Mouse (Mus musculus) neural tube, embryonic 12.5 days (tissue): ENCODE measurements around the gene Mtfr1l. TPM values are rescaled to one million over a fixed set of nuclear protein-coding genes. Genes with fewer than 3 reads are reported as not detected.
A peak's percentile ranks its signal among the peaks of the same experiment; 100 is the strongest.

Experiments
- ATAC-seq: fragments of 200-750 bp; cut with Nextera tagmentation; 2 replicates; pipeline ENCODE4 v1.8.0; 2017; ENCODE audit warnings: low read depth, mild to moderate bottlenecking, moderate TSS enrichment, moderate library complexity; ENCODE audit not compliant: low FRiP score
- H3K27ac ChIP-seq: fragments of 300-500 bp; sonication (generic); 2 replicates; pipeline ENCODE4 v1.5.1; 2016
- H3K27me3 ChIP-seq: fragments of 300-500 bp; sonication (generic); replicated peaks from 2 replicates; pipeline ENCODE4 v1.6.1; 2016; ENCODE audit warnings: mild to moderate bottlenecking
- H3K36me3 ChIP-seq: fragments of 300-500 bp; sonication (generic); 2 replicates; pipeline ENCODE4 v1.6.1; 2016; ENCODE audit warnings: mild to moderate bottlenecking
- H3K4me1 ChIP-seq: fragments of 300-500 bp; sonication (generic); 2 replicates; pipeline ENCODE4 v1.6.1; 2016
- H3K4me2 ChIP-seq: fragments of 300-500 bp; sonication (generic); replicated peaks from 2 replicates; pipeline ENCODE4 v1.6.1; 2016; ENCODE audit warnings: mild to moderate bottlenecking
- H3K4me3 ChIP-seq: fragments of 300-500 bp; sonication (generic); 2 replicates; pipeline ENCODE4 v1.5.1; 2016
- H3K9ac ChIP-seq: fragments of 300-500 bp; sonication (generic); 2 replicates; pipeline ENCODE4 v1.6.1; 2016; ENCODE audit warnings: mild to moderate bottlenecking
- H3K9me3 ChIP-seq: fragments of 300-500 bp; sonication (generic); 2 replicates; pipeline ENCODE4 v1.6.1; 2016; ENCODE audit warnings: mild to moderate bottlenecking
- WGBS: fragments of 180-500 bp; shearing (Covaris S2); methylation state at CpG from one replicate; pipeline ENCODE4 v1.1.7; 2016; 5-methylcytosine and 5-hydroxymethylcytosine counted together
- polyA plus RNA-seq: library from polyadenylated mRNA; unstranded; fragments of >200 nt; fragmentation: Nextera tagmentation; extraction: Ambion mirVana; gene quantifications from 2 replicates; pipeline ENCODE4 v1.2.1, GENCODE M21; 2016

The Mtfr1l gene
- polyA plus RNA-seq, 1 experiment from 2014 or later: 138 TPM

DNA sequence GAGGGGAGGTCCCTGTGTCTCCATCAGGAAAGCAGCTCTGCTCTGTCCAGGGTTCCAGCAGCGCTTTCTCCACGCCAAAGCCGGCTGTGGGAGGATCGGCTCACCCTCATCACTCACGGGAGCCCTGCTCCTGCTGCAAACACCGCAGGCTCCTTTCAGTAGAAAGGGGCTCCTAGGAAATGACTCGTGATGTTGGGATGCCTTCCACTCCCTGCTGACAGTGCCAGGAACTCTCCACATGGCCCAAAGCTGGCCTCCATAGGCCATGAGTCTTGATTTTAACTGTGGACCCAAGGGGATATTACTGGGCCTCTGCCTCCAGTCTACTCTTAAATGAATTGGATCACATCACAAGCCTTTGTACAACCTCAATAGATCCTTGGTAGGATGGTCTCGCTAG, 34.6 kb upstream of the Mtfr1l start:
- Histone ChIP-seq H3K4me1 (peaks cover 17% of the 10 kb centered on the region), H3K4me3 (no peak overlapping the region), H3K9ac (no peak overlapping the region), H3K36me3 (peaks cover 6% of the 10 kb centered on the region; the same call in 1 of the 2 replicates), H3K4me2 (no peak overlapping the region), H3K9me3 (no peaks in the 10 kb centered on the region), H3K27ac (no peak overlapping the region), H3K27me3 (0 out of 2 replicates have a peak, but pooled peaks cover 5% of the 10 kb centered on the region)
- no peak for ATAC-seq
- WGBS: 80% methylated on average over 8 of the region's 8 CpGs

DNA sequence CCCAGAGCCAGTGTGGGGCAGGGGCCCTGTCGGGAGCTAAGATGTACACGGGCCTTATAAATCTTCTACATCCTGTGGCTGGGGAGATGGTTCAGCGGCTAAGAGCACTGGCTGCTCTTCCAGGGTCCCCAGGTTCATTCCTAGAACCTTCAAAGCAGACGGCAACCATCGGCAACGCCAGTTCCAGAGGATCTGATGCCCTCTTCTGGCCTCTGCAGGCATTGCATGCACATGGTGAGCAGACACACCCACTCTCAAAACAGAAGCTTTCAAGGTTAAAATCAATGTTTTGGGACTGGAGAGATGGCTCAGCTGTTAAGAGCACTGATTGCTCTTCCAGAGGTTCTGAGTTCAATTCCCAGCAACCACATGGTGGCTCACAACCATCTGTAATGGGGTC, 34.0 kb upstream of the Mtfr1l start:
- H3K27me3 ChIP-seq: 0 out of 2 replicates have a peak, but pooled peaks cover 5% of the 10 kb centered on the region
- peaks cover 7% of the 10 kb centered on the region; the same call in 1 of the 2 replicates for H3K36me3 ChIP-seq
- H3K27ac ChIP-seq: no peak overlapping the region
- no peak overlapping the region for H3K4me3 ChIP-seq
- H3K4me2 ChIP-seq: no peak overlapping the region
- peaks cover 17% of the 10 kb centered on the region for H3K4me1 ChIP-seq
- no peak for ATAC-seq
- H3K9me3 ChIP-seq: no peaks in the 10 kb centered on the region
- WGBS: 76% methylated on average over 6 of the region's 6 CpGs
- no peak overlapping the region for H3K9ac ChIP-seq

DNA sequence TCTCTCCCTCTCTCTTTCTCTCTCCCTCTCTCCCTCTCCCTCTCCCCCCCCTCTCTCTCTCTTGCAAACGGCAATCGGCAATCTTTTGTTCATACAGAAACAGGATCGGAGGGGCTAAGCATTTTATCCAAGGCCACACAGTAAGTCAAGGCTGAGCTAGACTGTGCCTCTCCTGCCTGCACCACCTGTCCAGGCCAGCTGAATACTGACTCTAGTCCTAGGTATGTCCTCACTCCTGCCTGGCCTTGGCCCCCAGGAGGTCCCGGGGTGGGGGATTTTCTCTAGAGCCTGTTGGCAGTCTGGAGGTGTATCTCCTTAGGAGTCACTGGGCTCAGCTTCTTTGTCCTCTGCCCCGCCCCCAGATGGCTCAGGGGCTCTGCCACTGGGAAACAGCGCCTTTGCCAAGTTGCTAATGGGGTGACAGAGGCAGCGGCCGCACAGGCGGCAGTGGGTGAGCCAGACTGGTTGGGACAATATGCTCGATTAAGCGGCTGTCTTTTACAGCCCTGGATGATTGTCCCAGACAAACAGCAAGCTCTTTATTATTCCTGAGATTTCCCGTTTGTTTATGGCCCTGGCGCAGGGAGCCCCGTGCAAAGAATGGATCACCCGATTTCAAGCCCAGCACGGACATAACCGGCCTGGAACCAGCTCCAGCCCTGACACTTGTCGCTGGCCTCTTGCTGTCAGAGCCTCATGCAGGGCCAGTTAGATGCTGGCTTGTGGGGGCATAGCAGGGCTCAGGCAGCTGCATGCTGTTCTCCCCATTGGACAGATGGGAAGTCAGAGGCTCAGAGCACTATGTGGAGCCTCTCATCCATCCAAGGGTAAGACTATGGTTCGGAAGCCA, 32.4 kb upstream of the Mtfr1l start:
- Histone ChIP-seq H3K27me3 (0 out of 2 replicates have a peak, but pooled peaks cover 5% of the 10 kb centered on the region), H3K4me3 (no peak overlapping the region), H3K9ac (no peak overlapping the region), H3K36me3 (peaks cover 7% of the 10 kb centered on the region; the same call in 1 of the 2 replicates), H3K9me3 (no peaks in the 10 kb centered on the region), H3K27ac (peak overlapping the region; percentile 42; the same call in 1 of the 2 replicates), H3K4me2 (peak overlapping the region; percentile 27), H3K4me1 (peaks cover 16% of the 10 kb centered on the region)
- ATAC-seq: peak; percentile 64
- WGBS: 13% methylated on average over 19 of the region's 19 CpGs

DNA sequence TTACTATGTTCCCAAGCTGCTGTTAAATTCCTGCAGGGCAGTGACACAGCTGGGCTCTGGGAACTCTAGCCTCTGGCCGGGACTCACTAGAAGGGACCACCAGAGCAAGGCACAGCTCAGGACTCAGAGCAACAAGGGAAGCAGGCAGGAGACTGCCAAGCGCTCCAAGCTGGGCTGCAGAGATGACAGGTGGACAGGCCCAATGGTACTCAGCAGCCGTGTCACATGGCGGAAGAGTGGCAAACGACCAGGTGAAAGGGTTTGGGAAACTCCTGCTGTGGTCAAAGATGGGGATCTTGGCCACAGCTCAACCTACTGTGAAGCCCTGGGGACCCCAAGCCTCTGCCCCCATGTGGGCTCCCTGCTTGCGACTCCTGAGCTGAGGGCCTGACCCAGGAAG, 28.9 kb upstream of the Mtfr1l start:
- ATAC-seq: no peak
- Histone ChIP-seq H3K9me3 (no peaks in the 10 kb centered on the region), H3K9ac (no peak overlapping the region), H3K27me3 (0 out of 2 replicates have a peak, but pooled peaks cover 5% of the 10 kb centered on the region), H3K4me3 (no peak overlapping the region), H3K4me1 (peaks cover 11% of the 10 kb centered on the region), H3K27ac (no peak overlapping the region), H3K4me2 (no peak overlapping the region), H3K36me3 (peaks cover 7% of the 10 kb centered on the region; the same call in 1 of the 2 replicates)
- 87% methylated on average over 6 of the region's 6 CpGs for WGBS

DNA sequence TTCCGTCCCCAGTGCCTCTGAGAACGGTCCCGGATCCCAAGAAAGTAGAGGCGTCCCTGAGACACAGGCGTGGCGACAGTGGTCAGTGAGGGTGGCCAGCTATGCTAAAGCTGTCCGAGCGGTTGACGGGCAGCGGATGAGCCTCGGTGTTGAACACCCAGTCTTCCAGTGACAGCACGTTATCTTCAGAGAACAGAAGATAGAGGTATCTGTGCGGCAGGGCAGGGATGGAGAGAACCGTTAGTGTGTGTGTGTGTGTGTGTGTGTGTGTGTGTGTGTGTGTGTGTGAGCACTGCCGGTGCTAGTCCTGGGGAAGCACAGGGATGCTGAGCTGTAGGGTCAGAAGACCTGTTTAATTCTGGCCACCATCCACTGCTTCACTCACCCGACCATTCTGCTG, 28.4 kb upstream of the Mtfr1l start:
- ATAC-seq: no peak
- Histone ChIP-seq H3K9me3 (no peaks in the 10 kb centered on the region), H3K4me1 (peaks cover 11% of the 10 kb centered on the region), H3K27me3 (0 out of 2 replicates have a peak, but pooled peaks cover under 1% of the 10 kb centered on the region), H3K4me3 (no peak overlapping the region), H3K4me2 (no peak overlapping the region), H3K9ac (no peak overlapping the region), H3K36me3 (peaks cover 7% of the 10 kb centered on the region; the same call in 1 of the 2 replicates), H3K27ac (no peak overlapping the region)
- 93% methylated on average over 16 of the region's 16 CpGs for WGBS

DNA sequence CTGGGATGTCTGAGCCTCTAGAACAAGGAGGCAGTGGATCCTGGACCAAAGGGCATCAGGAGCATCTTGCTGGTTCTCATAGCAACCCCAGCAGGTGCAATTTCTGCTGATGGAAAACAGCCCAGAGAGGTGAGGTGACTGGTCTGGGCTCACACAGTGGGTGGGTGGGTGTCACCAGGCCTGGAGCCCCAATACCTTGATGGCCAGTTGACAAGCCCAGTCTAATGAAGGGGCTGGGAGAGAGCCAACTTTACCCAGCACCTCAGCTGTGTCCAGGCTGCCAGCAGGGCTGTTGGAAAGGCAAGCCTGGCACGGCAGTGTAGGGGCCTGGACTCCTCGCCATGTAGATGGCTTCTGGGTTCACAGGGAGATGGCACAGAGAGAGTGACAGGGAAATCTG, 26.8 kb upstream of the Mtfr1l start:
- H3K4me2 ChIP-seq: no peak overlapping the region
- ATAC-seq: no peak
- WGBS: 92% methylated on average over 2 of the region's 2 CpGs
- no peak overlapping the region for H3K27ac ChIP-seq
- no peak overlapping the region for H3K4me3 ChIP-seq
- no peak overlapping the region for H3K9ac ChIP-seq
- H3K27me3 ChIP-seq: no peaks in the 10 kb centered on the region
- peaks cover 5% of the 10 kb centered on the region for H3K4me1 ChIP-seq
- peaks cover 7% of the 10 kb centered on the region; the same call in 1 of the 2 replicates for H3K36me3 ChIP-seq
- no peaks in the 10 kb centered on the region for H3K9me3 ChIP-seq

DNA sequence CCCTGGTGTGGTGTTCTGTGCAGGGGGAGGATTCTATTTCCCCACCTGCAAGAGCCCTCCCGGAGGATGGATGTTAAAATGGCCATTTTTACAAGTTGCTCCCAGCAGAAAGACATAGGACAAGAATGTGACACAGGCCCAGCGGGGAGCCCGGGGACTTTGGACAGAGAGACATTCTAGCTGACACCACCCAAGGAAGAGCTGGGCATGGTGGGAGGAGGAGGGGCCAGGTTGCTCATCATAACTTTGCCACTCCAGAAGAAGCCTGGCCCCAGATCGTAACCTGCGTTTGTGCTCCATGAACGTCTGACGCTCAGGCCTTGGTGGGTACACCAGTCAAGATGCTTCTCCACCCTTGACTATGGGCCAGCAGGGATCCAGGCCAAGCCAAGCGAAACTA, 25.5 kb upstream of the Mtfr1l start:
- H3K27me3 ChIP-seq: no peaks in the 10 kb centered on the region
- WGBS: 90% methylated on average over 8 of the region's 8 CpGs
- H3K36me3 ChIP-seq: peaks cover 7% of the 10 kb centered on the region; the same call in 1 of the 2 replicates
- no peak for ATAC-seq
- no peaks in the 10 kb centered on the region for H3K9me3 ChIP-seq
- H3K4me2 ChIP-seq: no peak overlapping the region
- H3K4me3 ChIP-seq: no peak overlapping the region
- H3K27ac ChIP-seq: no peak overlapping the region
- H3K4me1 ChIP-seq: peaks cover 5% of the 10 kb centered on the region
- no peak overlapping the region for H3K9ac ChIP-seq

DNA sequence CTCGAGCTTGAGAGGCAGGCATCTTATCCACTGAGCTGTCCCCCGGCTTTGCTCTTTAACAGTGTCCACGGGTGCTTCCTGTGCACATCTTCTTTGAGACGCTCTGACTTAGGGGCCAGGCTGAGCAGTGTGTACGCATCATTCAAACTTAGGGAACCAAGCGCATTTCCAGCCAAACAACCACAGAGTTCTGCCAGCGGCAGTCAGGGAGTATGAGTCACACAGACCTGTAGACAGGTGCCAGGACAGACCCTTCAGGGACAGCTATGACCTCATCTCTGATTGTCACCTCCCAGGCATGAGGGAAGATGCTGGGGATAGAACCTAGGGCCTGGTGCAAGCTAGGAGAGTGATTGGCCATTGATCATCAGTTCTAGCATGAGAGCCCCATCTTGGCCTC, 24.0 kb upstream of the Mtfr1l start:
- Histone ChIP-seq H3K27me3 (no peaks in the 10 kb centered on the region), H3K4me3 (no peak overlapping the region), H3K4me2 (no peak overlapping the region), H3K9me3 (no peaks in the 10 kb centered on the region), H3K36me3 (no peaks in the 10 kb centered on the region), H3K4me1 (peaks cover 5% of the 10 kb centered on the region), H3K27ac (no peak overlapping the region), H3K9ac (no peak overlapping the region)
- 83% methylated on average over 7 of the region's 7 CpGs for WGBS
- ATAC-seq: no peak

DNA sequence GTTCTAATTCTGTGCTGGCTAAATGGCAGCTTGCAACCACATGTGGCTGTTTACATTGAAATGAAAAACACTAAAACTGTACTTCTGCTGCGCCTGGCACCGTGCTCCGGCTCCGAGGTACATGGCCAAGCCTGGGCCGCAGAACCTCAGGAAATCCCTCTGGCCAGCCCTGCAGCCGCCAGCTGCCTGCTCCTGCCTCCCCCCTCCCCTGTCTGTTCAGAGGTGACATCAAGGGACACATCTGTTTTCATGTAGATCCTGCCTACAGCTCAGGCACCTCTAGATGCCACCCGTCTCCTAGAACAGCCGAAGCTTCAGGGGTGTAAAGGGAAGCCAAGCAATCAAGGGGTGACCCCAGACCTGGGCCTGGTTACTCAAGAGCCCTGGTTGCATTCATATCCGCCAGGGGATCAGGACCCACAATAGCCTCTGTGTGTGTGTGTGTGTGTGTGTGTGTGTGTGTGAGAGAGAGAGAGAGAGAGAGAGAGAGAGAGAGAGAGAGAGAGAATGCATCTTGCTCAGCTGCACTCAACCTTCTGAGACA, 23.5 kb upstream of the Mtfr1l start:
- Histone ChIP-seq H3K9ac (no peak overlapping the region), H3K4me3 (no peak overlapping the region), H3K4me2 (no peak overlapping the region), H3K4me1 (peaks cover 5% of the 10 kb centered on the region), H3K27me3 (no peaks in the 10 kb centered on the region), H3K9me3 (no peaks in the 10 kb centered on the region), H3K36me3 (no peaks in the 10 kb centered on the region), H3K27ac (no peak overlapping the region)
- ATAC-seq: no peak
- WGBS: 68% methylated on average over 9 of the region's 9 CpGs

DNA sequence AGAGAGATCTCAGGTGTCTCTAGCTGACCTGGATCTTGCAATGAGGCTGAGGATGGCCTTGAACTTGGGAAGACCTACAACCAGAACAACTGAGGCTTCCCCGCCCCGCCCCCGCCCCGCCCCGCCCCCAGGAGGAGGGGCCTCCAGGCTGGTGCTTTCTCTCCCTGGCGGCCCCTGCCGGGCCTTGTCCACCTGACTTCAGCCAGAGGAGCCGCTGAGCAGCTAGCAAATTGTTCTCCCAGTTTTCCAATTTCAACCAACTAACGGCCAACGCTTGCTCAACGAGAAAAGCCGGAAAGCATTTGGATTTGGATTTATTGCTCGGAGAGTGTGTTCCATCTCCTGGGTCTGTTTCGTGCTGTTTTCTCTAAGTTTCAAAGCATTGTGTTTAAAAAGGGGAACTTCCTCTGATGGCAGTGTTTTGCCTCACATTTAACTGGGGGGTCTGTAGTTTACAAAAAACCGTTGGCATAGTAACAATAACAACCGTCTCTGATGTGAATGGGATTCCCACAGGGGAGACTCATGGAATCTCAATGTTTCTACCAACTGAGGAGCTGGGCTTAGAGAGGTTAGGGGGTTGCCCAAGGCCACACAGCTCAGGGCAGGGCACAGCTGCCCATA, 22.6 kb upstream of the Mtfr1l start:
- Histone ChIP-seq H3K27me3 (no peaks in the 10 kb centered on the region), H3K4me2 (no peak overlapping the region), H3K9me3 (no peaks in the 10 kb centered on the region), H3K4me3 (no peak overlapping the region), H3K36me3 (no peaks in the 10 kb centered on the region), H3K9ac (no peak overlapping the region), H3K27ac (0 out of 2 replicates have a peak overlapping the region, but pooled peaks have one; percentile 26), H3K4me1 (peaks cover 5% of the 10 kb centered on the region)
- ATAC-seq: no peak
- WGBS: 7% methylated on average over 16 of the region's 16 CpGs

DNA sequence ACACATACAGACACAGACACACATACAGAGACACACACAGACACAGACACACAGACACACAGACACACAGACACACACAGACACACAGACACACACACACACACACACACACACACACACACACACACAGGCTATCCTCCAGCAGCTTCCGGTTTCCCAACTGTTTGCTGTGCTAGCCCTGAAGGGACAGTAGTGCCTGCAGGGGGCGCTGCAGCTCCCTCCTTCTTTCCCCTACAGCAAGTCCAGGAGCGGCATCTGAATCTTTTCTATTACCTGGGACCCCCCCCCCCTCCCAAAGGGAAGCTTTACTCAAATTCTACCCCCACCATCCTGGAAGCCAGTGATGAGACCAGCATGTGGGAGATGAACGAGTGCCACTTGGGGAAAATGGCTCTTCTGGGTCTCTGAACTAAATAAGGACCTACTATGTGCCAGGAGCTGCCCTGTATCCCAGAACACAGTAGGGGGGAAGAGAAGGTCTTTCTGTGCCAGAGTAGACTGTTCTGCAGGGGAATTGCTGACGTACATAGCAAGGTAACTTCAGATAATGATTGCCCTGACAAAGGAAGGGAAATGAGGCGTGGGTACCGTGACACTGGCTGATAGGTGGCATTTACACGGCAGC, 20.9 kb upstream of the Mtfr1l start:
- H3K9ac ChIP-seq: no peak overlapping the region
- no peaks in the 10 kb centered on the region for H3K36me3 ChIP-seq
- H3K9me3 ChIP-seq: no peaks in the 10 kb centered on the region
- H3K4me2 ChIP-seq: no peak overlapping the region
- 58% methylated on average over 8 of the region's 8 CpGs for WGBS
- H3K27me3 ChIP-seq: no peaks in the 10 kb centered on the region
- peaks cover 9% of the 10 kb centered on the region for H3K4me1 ChIP-seq
- no peak overlapping the region for H3K4me3 ChIP-seq
- no peak overlapping the region for H3K27ac ChIP-seq
- ATAC-seq: no peak

DNA sequence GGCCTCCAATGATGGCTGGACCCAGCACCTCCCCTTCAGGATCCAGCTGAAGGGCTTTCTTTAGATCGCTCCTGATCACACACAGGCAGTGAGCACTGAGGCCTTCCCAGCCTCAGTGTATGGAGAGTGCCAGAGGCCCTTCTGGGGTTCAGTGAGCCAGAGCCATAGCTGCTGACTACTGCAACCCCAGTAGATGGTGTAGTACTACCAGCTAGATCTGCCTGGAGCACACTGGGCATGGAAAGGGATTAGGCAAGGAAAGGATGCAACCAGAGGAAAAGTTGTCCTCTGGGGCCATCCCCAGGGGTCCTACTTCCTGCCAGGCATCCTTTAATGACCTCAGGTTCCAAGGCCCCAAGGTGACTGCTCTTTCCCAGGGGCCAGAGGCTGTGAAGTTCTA, 18.4 kb upstream of the Mtfr1l start:
- Histone ChIP-seq H3K9ac (no peak overlapping the region), H3K4me2 (no peak overlapping the region), H3K4me3 (no peak overlapping the region), H3K4me1 (peaks cover 14% of the 10 kb centered on the region), H3K36me3 (peaks cover 15% of the 10 kb centered on the region), H3K9me3 (peaks cover 10% of the 10 kb centered on the region), H3K27ac (no peak overlapping the region), H3K27me3 (no peaks in the 10 kb centered on the region)
- no peak for ATAC-seq
- WGBS: 84% methylated on average over 1 of the region's 1 CpGs
